Mouse (Mus musculus) C2C12 (cell line): ENCODE measurements around the gene Zfp335. TPM values are rescaled to one million over a fixed set of nuclear protein-coding genes. Genes with fewer than 3 reads are reported as not detected.

ENCODE experiments used
- H3K27me3 ChIP-seq: one replicate; pipeline ENCODE4 v1.6.1; 2011; ENCODE audit not compliant: control insufficient read depth, insufficient read depth, insufficient read length
- H3K36me3 ChIP-seq: one replicate; pipeline ENCODE4 v1.6.1; 2011; ENCODE audit not compliant: control insufficient read depth, insufficient read depth
- H3K4me3 ChIP-seq: one replicate; pipeline ENCODE4 v1.5.1; 2011; ENCODE audit warnings: mild to moderate bottlenecking, control low read depth; ENCODE audit not compliant: poor library complexity, insufficient read depth, severe bottlenecking
- H3K79me2 ChIP-seq: one replicate; pipeline ENCODE4 v1.6.1; 2011; ENCODE audit not compliant: control insufficient read depth, insufficient read depth
- H3K79me3 ChIP-seq: one replicate; pipeline ENCODE4 v1.6.1; 2011; ENCODE audit warnings: low read depth, control low read depth
- H3ac ChIP-seq: one replicate; pipeline ENCODE3; 2011; ENCODE audit warnings: low read depth; ENCODE audit not compliant: control insufficient read depth, insufficient read length
- CEBPB ChIP-seq: IDR thresholded peaks from one replicate; pipeline ENCODE4 v1.6.1; 2011; ENCODE audit warnings: low read depth, mild to moderate bottlenecking, control low read depth, moderate library complexity
- CTCF ChIP-seq: IDR thresholded peaks from one replicate; pipeline ENCODE4 v1.5.1; 2011; ENCODE audit not compliant: control insufficient read depth, insufficient read depth, insufficient read length
- FOSL1 ChIP-seq: IDR thresholded peaks from one replicate; pipeline ENCODE4 v1.8.0; 2011; ENCODE audit warnings: mild to moderate bottlenecking, low read length; ENCODE audit not compliant: poor library complexity, insufficient read depth, severe bottlenecking
- MAX ChIP-seq: IDR thresholded peaks from one replicate; pipeline ENCODE4 v1.6.1; 2011; ENCODE audit warnings: mild to moderate bottlenecking, control low read depth
- MYOD1 ChIP-seq: IDR thresholded peaks from one replicate; pipeline ENCODE4 v1.6.1; 2011; ENCODE audit warnings: low read depth; ENCODE audit not compliant: control insufficient read depth, insufficient read length
- MYOG ChIP-seq: IDR thresholded peaks from one replicate; pipeline ENCODE4 v1.6.1; 2011; ENCODE audit not compliant: control insufficient read depth, insufficient read length; ENCODE audit errors: extremely low read depth
- USF1 ChIP-seq: IDR thresholded peaks from one replicate; pipeline ENCODE4 v1.6.1; 2011; ENCODE audit warnings: low read depth, mild to moderate bottlenecking, control low read depth, moderate library complexity
- polyA plus RNA-seq: library from polyadenylated mRNA; unstranded; fragments of >200 nt; fragmentation: generic; extraction: Trizol; gene quantifications from one replicate; pipeline ENCODE4 v1.2.1, GENCODE M21; 2012; ENCODE audit warnings: missing spikeins

Gene Zfp335
- polyA plus RNA-seq, 1 experiment = 11.7 TPM

GRCm38 (mm10) chr2:164947506-164947905 is 35.9 kb upstream of the Zfp335 start:
- TF ChIP-seq USF1 (no peak), MAX (no peak), CEBPB (no peak), CTCF (no peak), FOSL1 (no peak), MYOG (no peak), MYOD1 (no peak)
- H3K36me3 ChIP-seq = no peaks in the 10 kb centered on the region
- peaks cover 14% of the 10 kb centered on the region for H3K27me3 ChIP-seq
- H3ac ChIP-seq = no peak overlapping the region
- no peaks in the 10 kb centered on the region for H3K79me2 ChIP-seq
- H3K4me3 ChIP-seq = no peak overlapping the region
- H3K79me3 ChIP-seq = no peaks in the 10 kb centered on the region

GRCm38 (mm10) chr2:164942692-164943290 is 31.2 kb upstream of the Zfp335 start:
- no peak overlapping the region for H3K4me3 ChIP-seq
- TF ChIP-seq MAX (no peak), CEBPB (no peak), CTCF (no peak), MYOG (no peak), FOSL1 (no peak), USF1 (no peak)
- no peaks in the 10 kb centered on the region for H3K36me3 ChIP-seq
- H3K27me3 ChIP-seq = no peaks in the 10 kb centered on the region
- H3ac ChIP-seq = no peak overlapping the region
- H3K79me3 ChIP-seq = no peaks in the 10 kb centered on the region
- no peaks in the 10 kb centered on the region for H3K79me2 ChIP-seq

GRCm38 (mm10) chr2:164940140-164940830 is 28.7 kb upstream of the Zfp335 start, which contains the start of gene Mmp9:
Mmp9 (plus strand) TSS chr2:164940780.
- H3K79me3 ChIP-seq = no peaks in the 10 kb centered on the region

GRCm38 (mm10) chr2:164939106-164939505 is 27.5 kb upstream of the Zfp335 start:
- H3K79me3 ChIP-seq = no peaks in the 10 kb centered on the region
- no peaks in the 10 kb centered on the region for H3K79me2 ChIP-seq
- no peak overlapping the region for H3K4me3 ChIP-seq
- H3K27me3 ChIP-seq = no peaks in the 10 kb centered on the region
- H3K36me3 ChIP-seq = no peaks in the 10 kb centered on the region
- H3ac ChIP-seq = no peak overlapping the region
- TF ChIP-seq MAX = no peak
- TF ChIP-seq USF1 = no peak
- no peak for TF ChIP-seq MYOG
- TF ChIP-seq FOSL1 = no peak
- no peak for TF ChIP-seq MYOD1
- TF ChIP-seq CTCF = no peak
- no peak for TF ChIP-seq CEBPB

More at GRCm38 (mm10) chr2:164940140-164940830, 28.7 kb upstream of the Zfp335 start, which contains the start of gene Mmp9:
- H3K4me3 ChIP-seq = no peak within 1 kb of the TSS
- TF ChIP-seq MAX = no peak
- TF ChIP-seq MYOD1 = peak; percentile 66
- H3ac ChIP-seq = no peak within 1 kb of the TSS
- no peaks in the 10 kb centered on the region for H3K27me3 ChIP-seq
- no peaks in the 10 kb centered on the region for H3K36me3 ChIP-seq
- H3K79me2 ChIP-seq = no peaks in the 10 kb centered on the region

GRCm38 (mm10) chr2:164938146-164939091 is 26.9 kb upstream of the Zfp335 start:
- Histone ChIP-seq H3K79me3 (no peaks in the 10 kb centered on the region), H3K27me3 (no peaks in the 10 kb centered on the region), H3K79me2 (no peaks in the 10 kb centered on the region), H3K4me3 (no peak overlapping the region), H3ac (no peak overlapping the region), H3K36me3 (no peaks in the 10 kb centered on the region)
- TF ChIP-seq CEBPB (no peak), MYOG (no peak), CTCF (no peak), MYOD1 (no peak), MAX (no peak), FOSL1 (no peak), USF1 (no peak)

- Histone ChIP-seq H3K4me3 (no peak overlapping the region), H3K79me3 (no peaks in the 10 kb centered on the region), H3K27me3 (no peaks in the 10 kb centered on the region), H3K79me2 (no peaks in the 10 kb centered on the region), H3K36me3 (no peaks in the 10 kb centered on the region), H3ac (no peak overlapping the region)
- TF ChIP-seq FOSL1 (peak; percentile 7), MYOD1 (no peak), CEBPB (no peak), USF1 (no peak), MYOG (no peak), MAX (no peak), CTCF (no peak)
Observed at GRCm38 (mm10) chr2:164935991-164936390, 24.4 kb upstream of the Zfp335 start.
